Mouse (Mus musculus) testis, adult 2 months (tissue): ENCODE data around the gene Tpst2.

Source experiments
- CTCF ChIP-seq: fragments of 200-500 bp; IDR thresholded peaks from 2 replicates; pipeline ENCODE4 v1.5.1; 2012; ENCODE audit warnings: low read depth, mild to moderate bottlenecking, inconsistent platforms, low read length, moderate library complexity; ENCODE audit not compliant: control insufficient read depth, insufficient read depth, insufficient replicate concordance
- POLR2A ChIP-seq: fragments of 200-500 bp; IDR thresholded peaks from 2 replicates; pipeline ENCODE4 v1.6.1; 2012; ENCODE audit warnings: low read depth, mild to moderate bottlenecking, inconsistent platforms, low read length, moderate library complexity; ENCODE audit not compliant: control insufficient read depth

- TF ChIP-seq CTCF (no peak), POLR2A (no peak)
These were observed 11.2 kb downstream of the Tpst2 start for GRCm38 (mm10) chr5:112287652-112288051.
